Mouse (Mus musculus) heart, postnatal 0 days (tissue): ENCODE data around the gene Rhbdd3.

Experiments used
- CTCF ChIP-seq: IDR thresholded peaks from 2 replicates; pipeline ENCODE4 v1.5.1; 2016; ENCODE audit warnings: antibody characterized with exemption, control low read depth, low read depth
- EP300 ChIP-seq: IDR thresholded peaks from 2 replicates; pipeline ENCODE4 v1.6.1; 2016; ENCODE audit warnings: antibody characterized with exemption, low read depth

- TF ChIP-seq CTCF (no peak), EP300 (no peak)
Measured at GRCm38 (mm10) chr11:5103986-5104509, 5.3 kb downstream of the Rhbdd3 start.
